Mouse (Mus musculus) neural tube, embryonic 11.5 days (tissue): ENCODE measurements around the gene Wnk4. TPM values are rescaled to one million over a fixed set of nuclear protein-coding genes. Genes with fewer than 3 reads are reported as not detected.

Source experiments
- ATAC-seq: fragments of 200-750 bp; cut with Nextera tagmentation; 2 replicates; pipeline ENCODE4 v1.8.0; 2017; ENCODE audit warnings: moderate number of reproducible peaks, mild to moderate bottlenecking, moderate TSS enrichment, moderate library complexity; ENCODE audit not compliant: insufficient read depth, low FRiP score, low TSS enrichment
- DNase-seq: peaks from one replicate; pipeline ENCODE4 v3.0.0-alpha.2; 2015; ENCODE audit warnings: low spot score
- H3K27ac ChIP-seq: fragments of 300-500 bp; sonication (generic); 2 replicates; pipeline ENCODE4 v1.5.1; 2014; ENCODE audit warnings: low read depth, mild to moderate bottlenecking, low read length
- H3K27me3 ChIP-seq: fragments of 300-500 bp; sonication (generic); 2 replicates; pipeline ENCODE4 v1.6.1; 2014; ENCODE audit warnings: mild to moderate bottlenecking, low read length, mixed read lengths; ENCODE audit not compliant: control insufficient read depth, insufficient read depth
- H3K36me3 ChIP-seq: fragments of 300-500 bp; sonication (generic); 2 replicates; pipeline ENCODE4 v1.6.1; 2014; ENCODE audit warnings: mild to moderate bottlenecking, low read length, moderate library complexity, mixed read lengths; ENCODE audit not compliant: control insufficient read depth, insufficient read depth
- H3K4me1 ChIP-seq: fragments of 300-500 bp; sonication (generic); 2 replicates; pipeline ENCODE4 v1.6.1; 2014; ENCODE audit warnings: low read length, mixed read lengths; ENCODE audit not compliant: control insufficient read depth, insufficient read depth
- H3K4me2 ChIP-seq: fragments of 300-500 bp; sonication (generic); 2 replicates; pipeline ENCODE4 v1.6.1; 2014; ENCODE audit warnings: low read depth, mild to moderate bottlenecking, moderate library complexity
- H3K4me3 ChIP-seq: fragments of 300-500 bp; sonication (generic); 2 replicates; pipeline ENCODE4 v1.5.1; 2014; ENCODE audit warnings: low read depth, low read length
- H3K9ac ChIP-seq: fragments of 300-500 bp; sonication (generic); 2 replicates; pipeline ENCODE4 v1.6.1; 2014; ENCODE audit warnings: mild to moderate bottlenecking, low read length
- H3K9me3 ChIP-seq: fragments of 300-500 bp; sonication (generic); 2 replicates; pipeline ENCODE4 v1.6.1; 2016; ENCODE audit warnings: low read length; ENCODE audit not compliant: control insufficient read depth
- WGBS: fragments of 180-500 bp; shearing (Covaris S2); extraction: QIAGEN DNeasy Blood & Tissue Kit; methylation state at CpG from one replicate; pipeline ENCODE4 v1.1.7; 2014; 5-methylcytosine and 5-hydroxymethylcytosine counted together
- polyA plus RNA-seq: library from polyadenylated mRNA; unstranded; fragments of >200 nt; fragmentation: Nextera tagmentation; extraction: Ambion mirVana; gene quantifications from 2 replicates; pipeline ENCODE4 v1.2.1, GENCODE M21; 2014

The Wnk4 gene
- polyA plus RNA-seq, 1 experiment from 2014 or later, result 7.6 TPM

- H3K27ac ChIP-seq, result no peak overlapping the region
- H3K4me2 ChIP-seq, result no peak overlapping the region
- H3K36me3 ChIP-seq, result no peaks in the 10 kb centered on the region
- H3K27me3 ChIP-seq, result peaks cover 14% of the 10 kb centered on the region
- no peak for DNase-seq
- no peak overlapping the region for H3K4me3 ChIP-seq
- no peaks in the 10 kb centered on the region for H3K9me3 ChIP-seq
- peaks cover 18% of the 10 kb centered on the region for H3K4me1 ChIP-seq
- WGBS, result 77% methylated on average over 2 of the region's 2 CpGs
- H3K9ac ChIP-seq, result no peak overlapping the region
- ATAC-seq, result no peak
Observed at GRCm38 (mm10) chr11:101251031-101251430, 9.3 kb upstream of the Wnk4 start.

GRCm38 (mm10) chr11:101252941-101253340 is 7.4 kb upstream of the Wnk4 start:
- Histone ChIP-seq H3K27ac (no peak overlapping the region), H3K4me3 (peak overlapping the region; percentile 84), H3K36me3 (no peaks in the 10 kb centered on the region), H3K4me1 (peaks cover 11% of the 10 kb centered on the region), H3K9ac (peak overlapping the region; percentile 92), H3K27me3 (no peaks in the 10 kb centered on the region), H3K9me3 (no peaks in the 10 kb centered on the region), H3K4me2 (peak overlapping the region; percentile 91)
- no peak for DNase-seq
- WGBS, result 18% methylated on average over 7 of the region's 7 CpGs
- no peak for ATAC-seq

GRCm38 (mm10) chr11:101253613-101254389 is 6.6 kb upstream of the Wnk4 start, which contains the start of gene Vps25:
Gene Vps25, plus strand, starts transcription at chr11:101253707.
- Histone ChIP-seq H3K27ac (peak within 1 kb of the TSS; percentile 82), H3K4me3 (peak within 1 kb of the TSS; percentile 84), H3K27me3 (no peaks in the 10 kb centered on the region), H3K36me3 (no peaks in the 10 kb centered on the region), H3K4me1 (peaks cover 11% of the 10 kb centered on the region), H3K9me3 (no peaks in the 10 kb centered on the region), H3K4me2 (peak within 1 kb of the TSS; percentile 91), H3K9ac (peak within 1 kb of the TSS; percentile 92)
- ATAC-seq, result no peak
- peak; percentile 82 for DNase-seq
- WGBS, result under 1% methylated on average over 40 of the region's 40 CpGs

DNA sequence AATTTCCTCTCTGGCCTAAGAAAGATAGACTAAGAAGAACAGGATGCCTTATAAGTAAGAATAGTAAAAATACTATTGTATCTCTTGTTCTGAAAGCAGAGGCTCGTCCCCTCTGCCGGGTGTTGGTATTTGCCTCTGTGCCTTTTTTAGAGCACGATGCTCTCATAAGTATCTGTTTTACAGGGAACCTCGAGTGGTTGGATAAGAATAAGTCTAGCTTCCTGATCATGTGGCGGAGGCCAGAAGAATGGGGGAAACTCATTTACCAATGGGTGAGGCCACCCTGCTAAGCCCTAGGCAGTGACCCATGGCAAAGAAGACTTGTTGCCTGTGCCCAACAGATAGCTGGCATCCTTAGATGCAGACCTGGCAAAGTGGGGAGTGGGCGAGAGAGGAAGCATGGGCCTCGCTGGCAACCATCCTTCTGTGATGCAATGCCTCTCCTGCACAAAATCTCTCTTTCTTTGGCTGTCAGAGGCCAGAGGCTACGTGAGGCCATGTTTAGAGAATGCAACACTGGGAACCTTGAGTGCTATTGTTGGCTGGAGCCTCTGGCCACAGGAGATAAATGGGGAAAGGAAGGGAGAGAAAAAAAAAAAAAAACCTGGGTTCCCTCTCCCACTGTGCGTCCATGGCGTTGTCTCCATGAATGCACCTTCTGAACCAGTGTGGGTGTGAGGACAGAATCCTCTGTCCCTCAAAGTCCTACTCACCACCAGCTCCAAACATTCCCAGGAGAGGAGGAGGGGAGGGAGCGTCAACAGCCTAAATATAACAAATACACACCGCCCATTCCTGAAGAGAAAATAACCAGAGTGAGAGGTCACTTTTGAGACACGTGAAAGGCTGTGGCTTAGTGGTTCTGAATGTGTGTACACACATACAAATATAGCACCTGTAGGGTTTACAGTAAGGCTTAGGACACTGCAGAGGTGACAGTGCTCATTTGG is 4.3 kb upstream of the Wnk4 start:
- DNase-seq, result no peak
- Histone ChIP-seq H3K9ac (no peak overlapping the region), H3K4me1 (peaks cover 31% of the 10 kb centered on the region), H3K4me3 (no peak overlapping the region), H3K9me3 (no peaks in the 10 kb centered on the region), H3K27ac (no peak overlapping the region), H3K4me2 (no peak overlapping the region), H3K36me3 (no peaks in the 10 kb centered on the region), H3K27me3 (peaks cover under 1% of the 10 kb centered on the region; the same call in 1 of the 2 replicates)
- ATAC-seq, result no peak
- WGBS, result 93% methylated on average over 13 of the region's 13 CpGs

- H3K36me3 ChIP-seq, result no peaks in the 10 kb centered on the region
- peak overlapping the region; percentile 78 for H3K4me2 ChIP-seq
- peaks cover 31% of the 10 kb centered on the region for H3K27me3 ChIP-seq
- H3K9ac ChIP-seq, result no peak overlapping the region; the same call in 1 of the 2 replicates
- DNase-seq (no peak), ATAC-seq (no peak)
- H3K27ac ChIP-seq, result 0 out of 2 replicates have a peak overlapping the region, but pooled peaks have one; percentile 29
- WGBS, result 31% methylated on average over 6 of the region's 6 CpGs
- no peaks in the 10 kb centered on the region for H3K9me3 ChIP-seq
- peaks cover 42% of the 10 kb centered on the region for H3K4me1 ChIP-seq
- H3K4me3 ChIP-seq, result no peak overlapping the region
Observed at GRCm38 (mm10) chr11:101259261-101259712, 1.1 kb upstream of the Wnk4 start.

- no peak for DNase-seq
- H3K4me3 ChIP-seq, result peak overlapping the region; percentile 37
- 0% methylated on average over 30 of the region's 30 CpGs for WGBS
- peak overlapping the region; percentile 78 for H3K4me2 ChIP-seq
- H3K27me3 ChIP-seq, result peaks cover 42% of the 10 kb centered on the region
- peak overlapping the region; percentile 59 for H3K9ac ChIP-seq
- no peaks in the 10 kb centered on the region for H3K9me3 ChIP-seq
- H3K36me3 ChIP-seq, result no peaks in the 10 kb centered on the region
- no peak overlapping the region for H3K27ac ChIP-seq
- H3K4me1 ChIP-seq, result peaks cover 45% of the 10 kb centered on the region
- ATAC-seq, result no peak
Observed at GRCm38 (mm10) chr11:101260826-101261380, 536 bp downstream of the Wnk4 start.

- Histone ChIP-seq H3K4me1 (peaks cover 45% of the 10 kb centered on the region), H3K4me3 (peak overlapping the region; percentile 15), H3K27me3 (peaks cover 44% of the 10 kb centered on the region), H3K9me3 (no peaks in the 10 kb centered on the region), H3K4me2 (peak overlapping the region; percentile 30), H3K36me3 (no peaks in the 10 kb centered on the region), H3K27ac (no peak overlapping the region), H3K9ac (no peak overlapping the region)
- ATAC-seq (no peak), DNase-seq (no peak)
- 3% methylated on average over 24 of the region's 24 CpGs for WGBS
Observed at GRCm38 (mm10) chr11:101262272-101262967, 2.1 kb downstream of the Wnk4 start.
